Mouse (Mus musculus): Measurements from ENCODE around the gene Mast4.

DNA sequence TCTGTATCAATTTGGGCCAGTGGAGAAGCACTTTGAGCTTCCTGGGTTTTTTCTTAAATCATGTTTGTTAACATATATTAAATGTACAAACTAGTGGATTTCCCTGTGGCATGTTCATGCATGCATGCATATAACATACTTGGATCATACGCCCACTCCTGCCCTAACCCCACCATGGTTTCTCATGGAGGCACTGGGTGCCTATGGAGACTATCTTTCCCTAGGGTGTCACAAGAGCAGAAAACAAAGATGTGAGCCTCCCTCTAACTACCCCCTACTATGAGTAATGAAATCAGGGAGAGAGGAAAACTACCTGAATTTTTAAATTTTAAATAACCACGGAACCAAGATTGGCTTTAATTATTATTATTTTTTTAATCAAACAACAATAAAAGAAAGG is 32.2 kb downstream of the Mast4 start:
- TF ChIP-seq POLR2A (IDR thresholded peaks at IDR 0.05; ENCODE audit: low read depth, low read length), result no peak
- no peak for TF ChIP-seq CTCF (IDR thresholded peaks at IDR 0.05; ENCODE audit: extremely low read depth, insufficient read depth, insufficient read length, insufficient replicate concordance)

Measured in spleen, adult 2 months (tissue).